Mouse (Mus musculus) CD4-positive, CD25-positive, alpha-beta regulatory T cell, adult 2 months (primary cell): ENCODE measurements at regions not wholly inside any gene's neighbourhood (a gene's known extent, or its start where the extent isn't known, plus 50 kb on each side); places are given as distances from the start of the nearest gene placed in this dataset.
A peak's percentile ranks its signal among the peaks of the same experiment; 100 is the strongest.

Experiments used
- DNase-seq: peaks from one replicate; pipeline ENCODE4 v3.0.0-alpha.2; 2012; ENCODE audit warnings: low read depth, low spot score

- peak; percentile 2 for DNase-seq
These were observed 229.7 kb upstream of the Grm3 start for GRCm38 (mm10) chr5:9954652-9955051.

GRCm38 (mm10) chr5:9938746-9939145 is 213.8 kb upstream of the Grm3 start:
- DNase-seq, result no peak

- DNase-seq, result no peak
These were observed 188.0 kb upstream of the Grm3 start for GRCm38 (mm10) chr5:9912936-9913335.

- DNase-seq, result no peak
These were observed 186.8 kb upstream of the Grm3 start for GRCm38 (mm10) chr5:9911783-9912182.

- no peak for DNase-seq
These were observed 186.1 kb upstream of the Grm3 start for GRCm38 (mm10) chr5:9911089-9911473.

- no peak for DNase-seq
These were observed 185.6 kb upstream of the Grm3 start for GRCm38 (mm10) chr5:9910452-9911088.

- DNase-seq, result no peak
These were observed 170.3 kb upstream of the Grm3 start for GRCm38 (mm10) chr5:9895297-9895696.

- no peak for DNase-seq
These were observed 153.1 kb upstream of the Grm3 start for GRCm38 (mm10) chr5:9878063-9878462.

GRCm38 (mm10) chr5:9869091-9869490 is 144.1 kb upstream of the Grm3 start:
- no peak for DNase-seq

GRCm38 (mm10) chr5:9829750-9830149 is 104.8 kb upstream of the Grm3 start:
- no peak for DNase-seq

- DNase-seq, result no peak
These were observed 76.7 kb upstream of the Grm3 start for GRCm38 (mm10) chr5:9801707-9802106.

- DNase-seq, result no peak
These were observed 56.1 kb upstream of the Grm3 start for GRCm38 (mm10) chr5:9781107-9781506.
